Mouse (Mus musculus) ES-Bruce4 (cell line): ENCODE data around the gene Apobec2. TPM values are rescaled to one million over a fixed set of nuclear protein-coding genes. Genes with fewer than 3 reads are reported as not detected.

Source experiments
- H3K27ac ChIP-seq: 2 replicates; pipeline ENCODE4 v1.5.1; 2012; ENCODE audit warnings: low read length, inconsistent platforms; ENCODE audit not compliant: insufficient read depth
- H3K27me3 ChIP-seq: 2 replicates; pipeline ENCODE4 v1.6.1; 2012; ENCODE audit warnings: mild to moderate bottlenecking, low read length, inconsistent platforms; ENCODE audit not compliant: control insufficient read depth, poor library complexity, insufficient read depth, severe bottlenecking
- H3K36me3 ChIP-seq: 2 replicates; pipeline ENCODE4 v1.6.1; 2012; ENCODE audit warnings: inconsistent platforms, mild to moderate bottlenecking, low read length, moderate library complexity; ENCODE audit not compliant: control insufficient read depth, poor library complexity, insufficient read depth, severe bottlenecking
- H3K4me1 ChIP-seq: one replicate; pipeline ENCODE4 v1.8.1; 2011; ENCODE audit warnings: low read length; ENCODE audit not compliant: control insufficient read depth, insufficient read depth
- H3K4me3 ChIP-seq: 2 replicates; pipeline ENCODE4 v1.5.1; 2011; ENCODE audit warnings: low read depth, mild to moderate bottlenecking, low read length
- H3K9ac ChIP-seq: 2 replicates; pipeline ENCODE4 v1.6.1; 2012; ENCODE audit warnings: low read depth, mild to moderate bottlenecking, inconsistent platforms; ENCODE audit not compliant: poor library complexity, severe bottlenecking
- H3K9me3 ChIP-seq: replicated peaks from 2 replicates; pipeline ENCODE4 v1.6.1; 2012; ENCODE audit warnings: mild to moderate bottlenecking, low read length, inconsistent platforms; ENCODE audit not compliant: control insufficient read depth, poor library complexity, insufficient read depth, severe bottlenecking
- CTCF ChIP-seq: IDR thresholded peaks from one replicate; pipeline ENCODE4 v1.8.1; 2011; ENCODE audit warnings: low read depth, low read length
- EP300 ChIP-seq: IDR thresholded peaks from 2 replicates; pipeline ENCODE4 v1.6.1; 2011; ENCODE audit warnings: low read depth, low read length; ENCODE audit not compliant: insufficient read depth
- POLR2A ChIP-seq: IDR thresholded peaks from one replicate; pipeline ENCODE4 v1.8.1; 2011; ENCODE audit warnings: low read length; ENCODE audit not compliant: insufficient read depth
- polyA plus RNA-seq: library from polyadenylated mRNA; stranded (reverse); fragments of >200 nt; gene quantifications from 2 replicates; pipeline ENCODE4 v1.2.4, GENCODE M21; 2011; ENCODE audit warnings: low read depth; ENCODE audit not compliant: missing spikeins, insufficient read depth, insufficient read length

The Apobec2 gene
- polyA plus RNA-seq, 1 experiment, result 4.7 TPM

GRCm38 (mm10) chr17:48401710-48402109, 31.0 kb downstream of the Apobec2 start:
- H3K27ac ChIP-seq, result no peak overlapping the region
- H3K27me3 ChIP-seq, result no peaks in the 10 kb centered on the region
- H3K4me1 ChIP-seq, result no peaks in the 10 kb centered on the region
- H3K9ac ChIP-seq, result no peak overlapping the region
- TF ChIP-seq CTCF (no peak), EP300 (no peak), POLR2A (no peak)
- no peaks in the 10 kb centered on the region for H3K9me3 ChIP-seq
- no peak overlapping the region for H3K4me3 ChIP-seq
- peaks cover 38% of the 10 kb centered on the region for H3K36me3 ChIP-seq

GRCm38 (mm10) chr17:48392616-48393015, 40.1 kb downstream of the Apobec2 start:
- Histone ChIP-seq H3K4me3 (no peak overlapping the region), H3K9ac (no peak overlapping the region), H3K36me3 (peaks cover 66% of the 10 kb centered on the region), H3K27ac (no peak overlapping the region), H3K4me1 (no peaks in the 10 kb centered on the region), H3K9me3 (no peaks in the 10 kb centered on the region), H3K27me3 (no peaks in the 10 kb centered on the region)
- TF ChIP-seq CTCF, result no peak
- no peak for TF ChIP-seq POLR2A
- no peak for TF ChIP-seq EP300

- TF ChIP-seq EP300 (no peak), CTCF (no peak), POLR2A (no peak)
- no peaks in the 10 kb centered on the region for H3K4me1 ChIP-seq
- H3K9me3 ChIP-seq, result no peaks in the 10 kb centered on the region
Observed at GRCm38 (mm10) chr17:48391446-48391845, 41.3 kb downstream of the Apobec2 start.

GRCm38 (mm10) chr17:48389442-48389841, 43.3 kb downstream of the Apobec2 start:
- Histone ChIP-seq H3K27ac (no peak overlapping the region), H3K36me3 (peaks cover 68% of the 10 kb centered on the region), H3K9ac (no peak overlapping the region), H3K9me3 (no peaks in the 10 kb centered on the region), H3K4me3 (no peak overlapping the region), H3K4me1 (no peaks in the 10 kb centered on the region), H3K27me3 (no peaks in the 10 kb centered on the region)
- TF ChIP-seq EP300 (no peak), POLR2A (no peak), CTCF (no peak)

More at GRCm38 (mm10) chr17:48391446-48391845, 41.3 kb downstream of the Apobec2 start:
- Histone ChIP-seq H3K27me3 (no peaks in the 10 kb centered on the region), H3K27ac (no peak overlapping the region), H3K9ac (no peak overlapping the region), H3K4me3 (no peak overlapping the region), H3K36me3 (peaks cover 72% of the 10 kb centered on the region)

- Histone ChIP-seq H3K9me3 (no peaks in the 10 kb centered on the region), H3K4me1 (no peaks in the 10 kb centered on the region), H3K36me3 (peaks cover 62% of the 10 kb centered on the region), H3K9ac (no peak overlapping the region), H3K27ac (no peak overlapping the region), H3K27me3 (no peaks in the 10 kb centered on the region), H3K4me3 (no peak overlapping the region)
- no peak for TF ChIP-seq POLR2A
- TF ChIP-seq EP300, result no peak
- TF ChIP-seq CTCF, result no peak
Observed at GRCm38 (mm10) chr17:48388666-48389065, 44.1 kb downstream of the Apobec2 start.

- Histone ChIP-seq H3K9ac (no peak overlapping the region), H3K9me3 (no peaks in the 10 kb centered on the region), H3K36me3 (peaks cover 36% of the 10 kb centered on the region), H3K4me1 (no peaks in the 10 kb centered on the region), H3K27ac (no peak overlapping the region), H3K4me3 (no peak overlapping the region), H3K27me3 (no peaks in the 10 kb centered on the region)
- TF ChIP-seq CTCF (no peak), POLR2A (no peak), EP300 (no peak)
Observed at GRCm38 (mm10) chr17:48385786-48386461, 46.8 kb downstream of the Apobec2 start.
